Mouse (Mus musculus) stomach, embryonic 14.5 days (tissue): ENCODE data around the gene Prickle1. TPM values are rescaled to one million over a fixed set of nuclear protein-coding genes. Genes with fewer than 3 reads are reported as not detected.

Experiments used
- ATAC-seq: fragments of 200-750 bp; cut with Nextera tagmentation; 2 replicates; pipeline ENCODE4 v1.8.0; 2017; ENCODE audit warnings: low read depth, moderate TSS enrichment; ENCODE audit not compliant: insufficient number of reproducible peaks, insufficient read depth, low FRiP score
- H3K27ac ChIP-seq: fragments of 300-500 bp; sonication (generic); 2 replicates; pipeline ENCODE4 v1.5.1; 2014; ENCODE audit warnings: mild to moderate bottlenecking, low read length, moderate library complexity, mixed read lengths
- H3K27me3 ChIP-seq: fragments of 300-500 bp; sonication (generic); 2 replicates; pipeline ENCODE4 v1.6.1; 2014; ENCODE audit warnings: low read length, control low read depth, mixed read lengths; ENCODE audit not compliant: control insufficient read depth, insufficient read depth
- H3K36me3 ChIP-seq: fragments of 300-500 bp; sonication (generic); 2 replicates; pipeline ENCODE4 v1.6.1; 2014; ENCODE audit warnings: mild to moderate bottlenecking, control low read depth, low read length, moderate library complexity, mixed read lengths; ENCODE audit not compliant: control insufficient read depth, insufficient read depth
- H3K4me1 ChIP-seq: fragments of 300-500 bp; sonication (generic); 2 replicates; pipeline ENCODE4 v1.6.1; 2014; ENCODE audit warnings: low read length, control low read depth, mixed read lengths; ENCODE audit not compliant: control insufficient read depth, insufficient read depth
- H3K4me2 ChIP-seq: fragments of 300-500 bp; sonication (generic); replicated peaks from 2 replicates; pipeline ENCODE4 v1.6.1; 2014; ENCODE audit warnings: low read depth, low read length, control low read depth
- H3K4me3 ChIP-seq: fragments of 300-500 bp; sonication (generic); 2 replicates; pipeline ENCODE4 v1.5.1; 2014; ENCODE audit warnings: low read depth, low read length, control low read depth
- H3K9ac ChIP-seq: fragments of 300-500 bp; sonication (generic); replicated peaks from 2 replicates; pipeline ENCODE4 v1.6.1; 2014; ENCODE audit warnings: low read depth, mild to moderate bottlenecking, control low read depth, low read length, moderate library complexity, mixed read lengths
- H3K9me3 ChIP-seq: fragments of 300-500 bp; sonication (generic); 2 replicates; pipeline ENCODE4 v1.6.1; 2016; ENCODE audit warnings: low read depth, low read length, control low read depth; ENCODE audit not compliant: control insufficient read depth
- WGBS: fragments of 180-500 bp; shearing (Covaris S2); extraction: QIAGEN DNeasy Blood & Tissue Kit; methylation state at CpG from one replicate; pipeline ENCODE4 v1.1.7; 2014; 5-methylcytosine and 5-hydroxymethylcytosine counted together
- polyA plus RNA-seq: library from polyadenylated mRNA; unstranded; fragments of >200 nt; fragmentation: Nextera tagmentation; extraction: Ambion mirVana; gene quantifications from 2 replicates; pipeline ENCODE4 v1.2.1, GENCODE M21; 2014

Prickle1 gene
- polyA plus RNA-seq, 1 experiment from 2014 or later = 23.6 TPM

DNA sequence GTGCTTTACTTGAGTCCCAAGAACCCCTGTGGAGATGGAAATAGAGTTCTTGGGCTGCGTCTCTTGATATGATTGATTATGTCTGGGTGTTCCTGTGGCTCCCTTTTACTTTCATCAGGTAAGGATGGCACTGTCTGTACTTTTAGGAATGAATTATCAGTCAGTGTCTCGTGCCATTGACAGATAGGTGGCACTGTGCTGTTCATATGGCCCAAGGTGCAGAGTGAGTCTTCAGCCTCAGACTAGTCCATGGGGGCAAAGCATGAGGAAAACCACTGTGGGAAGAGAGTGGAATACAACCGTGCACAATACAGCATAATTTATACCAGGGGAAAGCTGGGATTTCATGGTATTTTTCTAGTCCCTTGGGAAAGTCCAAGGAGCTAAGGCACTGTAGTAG, 117.0 kb downstream of the Prickle1 start:
- Histone ChIP-seq H3K4me3 (no peak overlapping the region), H3K4me2 (no peak overlapping the region), H3K27ac (no peak overlapping the region), H3K27me3 (no peaks in the 10 kb centered on the region), H3K9ac (no peak overlapping the region), H3K9me3 (no peaks in the 10 kb centered on the region), H3K36me3 (no peaks in the 10 kb centered on the region), H3K4me1 (no peaks in the 10 kb centered on the region)
- ATAC-seq = no peak
- WGBS = 82% methylated on average over 3 of the region's 3 CpGs

DNA sequence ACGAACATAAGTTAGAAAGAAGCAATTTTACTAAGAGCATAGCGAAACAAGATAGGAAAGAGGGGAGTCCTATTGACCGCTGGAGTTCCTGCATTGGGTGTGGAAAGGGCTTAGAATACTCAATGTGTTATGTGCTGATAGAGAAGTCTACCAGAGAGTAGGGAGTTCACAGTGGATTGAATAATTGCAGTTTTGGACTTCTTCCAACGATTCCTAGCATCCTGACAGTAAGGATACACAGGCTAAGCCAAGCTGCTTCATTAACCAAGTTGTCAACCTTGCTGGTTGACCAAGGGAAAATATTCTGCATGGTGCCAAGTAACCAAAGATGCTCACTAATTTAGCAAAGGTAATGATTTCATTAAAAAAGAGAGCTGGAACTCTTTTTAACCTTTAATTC, 118.0 kb downstream of the Prickle1 start:
- no peaks in the 10 kb centered on the region for H3K9me3 ChIP-seq
- 66% methylated on average over 4 of the region's 4 CpGs for WGBS
- no peak overlapping the region for H3K27ac ChIP-seq
- H3K4me1 ChIP-seq = no peaks in the 10 kb centered on the region
- H3K9ac ChIP-seq = no peak overlapping the region
- no peaks in the 10 kb centered on the region for H3K36me3 ChIP-seq
- H3K27me3 ChIP-seq = no peaks in the 10 kb centered on the region
- H3K4me3 ChIP-seq = no peak overlapping the region
- H3K4me2 ChIP-seq = no peak overlapping the region
- ATAC-seq = no peak

DNA sequence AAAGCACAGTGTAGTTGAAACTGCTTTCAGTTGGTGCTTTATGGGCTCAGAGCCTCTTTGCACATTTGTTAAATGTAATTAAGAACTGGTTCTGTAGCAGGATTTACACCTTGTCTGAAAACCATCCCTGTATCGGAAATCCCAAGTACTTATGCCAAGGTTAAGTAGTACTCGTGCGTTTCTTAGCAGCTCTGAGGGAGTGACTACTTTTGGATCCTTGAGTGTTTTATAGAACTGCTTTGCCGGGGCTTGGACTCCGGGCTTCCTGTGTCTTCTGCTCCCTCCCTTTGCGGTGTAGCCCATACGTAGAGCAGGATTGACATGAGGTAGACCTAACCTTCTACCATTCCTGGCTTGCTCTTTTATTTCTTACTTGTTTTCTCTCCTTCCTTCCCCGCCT, 120.0 kb downstream of the Prickle1 start:
- Histone ChIP-seq H3K4me3 (no peak overlapping the region), H3K4me1 (no peaks in the 10 kb centered on the region), H3K4me2 (no peak overlapping the region), H3K9me3 (no peaks in the 10 kb centered on the region), H3K27ac (no peak overlapping the region; the same call in 1 of the 2 replicates), H3K27me3 (no peaks in the 10 kb centered on the region), H3K36me3 (no peaks in the 10 kb centered on the region; the same call in 1 of the 2 replicates), H3K9ac (no peak overlapping the region)
- WGBS = 47% methylated on average over 8 of the region's 8 CpGs
- ATAC-seq = no peak

DNA sequence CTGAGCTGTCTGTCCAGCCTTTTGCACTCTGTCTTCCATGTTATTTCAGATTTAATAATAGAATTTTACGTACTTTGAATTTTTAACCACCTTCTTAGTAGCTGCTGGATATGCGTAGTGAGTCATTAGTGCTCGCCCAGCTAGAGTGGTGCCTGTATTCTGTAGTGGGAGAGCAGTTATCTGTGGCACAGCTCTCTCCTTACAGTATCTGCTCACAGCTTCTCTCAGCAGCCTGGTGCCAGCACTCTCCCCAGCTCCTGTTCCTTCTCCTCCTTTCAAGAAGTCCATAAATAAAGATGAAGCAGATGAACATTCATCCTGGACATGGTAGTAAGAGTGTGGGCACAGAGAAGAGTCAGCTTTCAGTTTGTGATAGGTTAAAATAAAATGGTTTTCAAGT, 121.4 kb downstream of the Prickle1 start:
- ATAC-seq = no peak
- Histone ChIP-seq H3K27me3 (no peaks in the 10 kb centered on the region), H3K27ac (no peak overlapping the region), H3K4me1 (no peaks in the 10 kb centered on the region), H3K4me3 (no peak overlapping the region), H3K36me3 (no peaks in the 10 kb centered on the region; the same call in 1 of the 2 replicates), H3K9ac (no peak overlapping the region), H3K4me2 (no peak overlapping the region), H3K9me3 (no peaks in the 10 kb centered on the region)
- WGBS = 77% methylated on average over 3 of the region's 3 CpGs

DNA sequence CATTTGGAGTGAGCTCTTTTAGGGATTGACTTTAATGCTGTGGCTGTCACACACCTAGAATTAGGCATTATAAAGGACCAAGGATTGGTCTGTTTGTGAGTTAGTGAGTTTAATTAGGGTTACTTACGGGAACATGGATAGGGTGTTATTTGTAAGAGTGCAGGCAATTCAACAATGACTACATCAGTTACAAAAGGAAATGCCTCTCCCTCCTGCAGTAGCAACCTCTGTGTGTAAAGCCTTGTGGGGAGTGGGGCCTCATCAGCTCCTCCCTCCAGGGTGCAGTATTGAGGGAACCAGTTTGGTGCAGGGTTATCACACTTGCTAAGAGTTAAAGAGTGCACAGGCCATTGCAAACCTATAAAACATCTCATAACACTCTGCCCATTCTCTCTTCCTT, 123.6 kb downstream of the Prickle1 start:
- ATAC-seq = no peak
- no peaks in the 10 kb centered on the region for H3K27me3 ChIP-seq
- no peaks in the 10 kb centered on the region for H3K9me3 ChIP-seq
- no peaks in the 10 kb centered on the region for H3K4me1 ChIP-seq
- no peak overlapping the region for H3K4me2 ChIP-seq
- no peak overlapping the region for H3K9ac ChIP-seq
- H3K4me3 ChIP-seq = no peak overlapping the region
- no peak overlapping the region for H3K27ac ChIP-seq
- WGBS = 79% methylated on average over 1 of the region's 1 CpGs
- H3K36me3 ChIP-seq = no peaks in the 10 kb centered on the region; the same call in 1 of the 2 replicates

DNA sequence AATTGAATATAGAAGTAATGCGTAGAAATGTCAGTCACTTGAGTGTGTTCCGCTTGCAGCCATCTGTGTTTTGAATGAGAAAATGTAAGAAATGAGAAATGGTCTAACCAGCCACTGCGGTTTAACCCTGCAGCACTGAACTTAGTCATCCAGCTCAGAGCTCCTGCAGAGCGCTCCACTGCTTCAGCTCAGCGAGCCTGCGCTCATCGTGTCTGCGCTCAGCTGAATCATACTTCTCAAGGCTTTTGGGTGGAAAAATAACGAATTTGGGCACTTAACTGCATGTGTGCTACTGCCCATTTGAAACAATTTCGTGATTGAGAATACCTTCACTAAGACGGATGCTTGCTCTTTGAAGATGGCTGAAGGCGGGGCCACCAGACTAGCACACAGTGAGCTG, 124.0 kb downstream of the Prickle1 start:
- Histone ChIP-seq H3K27ac (no peak overlapping the region), H3K36me3 (no peaks in the 10 kb centered on the region; the same call in 1 of the 2 replicates), H3K4me2 (no peak overlapping the region), H3K9me3 (no peaks in the 10 kb centered on the region), H3K4me1 (no peaks in the 10 kb centered on the region), H3K4me3 (no peak overlapping the region), H3K27me3 (no peaks in the 10 kb centered on the region), H3K9ac (no peak overlapping the region)
- WGBS = 80% methylated on average over 12 of the region's 12 CpGs
- ATAC-seq = no peak

DNA sequence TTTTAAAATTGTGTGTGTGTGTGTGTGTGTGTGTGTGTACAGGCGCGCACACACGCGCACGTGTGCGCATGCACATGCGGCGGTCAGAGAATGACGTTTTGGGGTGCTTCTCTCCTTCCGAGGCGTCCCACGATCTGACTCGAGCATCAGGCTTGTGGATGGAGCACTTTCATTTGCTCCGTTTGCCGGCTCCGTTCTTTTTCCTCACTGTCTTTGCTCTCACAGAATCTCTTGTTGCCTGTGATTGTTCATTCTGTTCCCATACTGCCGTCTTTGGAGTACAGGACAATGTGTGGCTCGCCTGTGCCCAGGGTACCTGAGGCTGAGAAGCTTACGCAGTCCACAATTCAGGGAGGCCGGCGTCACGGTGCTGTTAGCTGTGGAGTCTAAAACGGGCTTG, 134.6 kb downstream of the Prickle1 start:
- Histone ChIP-seq H3K9ac (no peak overlapping the region), H3K4me1 (no peaks in the 10 kb centered on the region), H3K9me3 (no peaks in the 10 kb centered on the region), H3K4me3 (no peak overlapping the region), H3K4me2 (no peak overlapping the region), H3K27me3 (no peaks in the 10 kb centered on the region), H3K36me3 (peaks cover 17% of the 10 kb centered on the region), H3K27ac (no peak overlapping the region)
- no peak for ATAC-seq
- WGBS = 95% methylated on average over 23 of the region's 23 CpGs

DNA sequence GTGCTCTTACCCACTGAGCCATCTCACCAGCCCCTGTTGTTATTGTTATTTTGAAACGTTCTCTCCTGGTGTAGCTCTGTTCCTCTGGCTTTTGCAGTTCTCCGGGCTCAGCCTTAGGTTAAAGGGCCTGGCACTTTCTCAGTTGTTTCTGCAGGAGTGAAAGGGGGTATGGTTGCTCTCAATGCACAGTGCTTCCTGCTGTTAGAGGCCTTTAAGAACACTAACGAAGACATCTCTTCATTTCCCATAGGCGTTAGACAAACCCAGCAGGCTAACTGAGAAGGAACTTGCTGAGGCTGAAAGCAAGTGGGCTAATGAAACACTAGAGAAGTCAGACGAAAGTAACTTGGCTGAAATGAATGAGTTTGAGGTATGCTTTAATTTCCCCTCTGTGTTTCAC, 136.3 kb downstream of the Prickle1 start:
- no peaks in the 10 kb centered on the region for H3K27me3 ChIP-seq
- H3K9ac ChIP-seq = no peak overlapping the region
- peaks cover 6% of the 10 kb centered on the region; the same call in 1 of the 2 replicates for H3K36me3 ChIP-seq
- no peak for ATAC-seq
- no peak overlapping the region for H3K27ac ChIP-seq
- 78% methylated on average over 5 of the region's 5 CpGs for WGBS
- no peaks in the 10 kb centered on the region for H3K9me3 ChIP-seq
- H3K4me1 ChIP-seq = no peaks in the 10 kb centered on the region
- no peak overlapping the region for H3K4me3 ChIP-seq
- H3K4me2 ChIP-seq = no peak overlapping the region

DNA sequence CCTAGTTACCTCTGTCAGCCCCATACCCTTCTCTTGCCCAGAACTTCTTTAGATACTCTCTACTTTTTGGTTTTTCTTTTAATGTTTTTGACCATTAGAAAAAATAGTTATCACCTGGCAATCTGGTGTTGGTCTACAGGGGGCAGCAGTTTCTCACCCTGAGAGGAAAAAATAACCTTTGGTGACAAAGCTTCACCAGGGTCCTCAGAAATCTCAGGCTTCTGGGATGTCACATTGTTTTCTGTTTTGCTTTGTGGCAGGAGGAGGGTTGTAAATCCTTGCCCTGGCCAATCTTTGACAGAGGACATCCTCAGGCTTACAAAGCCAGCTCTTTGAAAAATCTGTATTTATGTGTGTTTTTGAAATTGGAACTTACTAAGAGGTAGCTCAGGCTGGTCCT, 139.7 kb downstream of the Prickle1 start:
- no peak for ATAC-seq
- H3K9me3 ChIP-seq = no peaks in the 10 kb centered on the region
- no peak overlapping the region for H3K4me3 ChIP-seq
- H3K9ac ChIP-seq = no peak overlapping the region
- H3K4me2 ChIP-seq = no peak overlapping the region
- peaks cover 6% of the 10 kb centered on the region; the same call in 1 of the 2 replicates for H3K36me3 ChIP-seq
- no peak overlapping the region for H3K27ac ChIP-seq
- no peaks in the 10 kb centered on the region for H3K4me1 ChIP-seq
- no peaks in the 10 kb centered on the region for H3K27me3 ChIP-seq
